Mouse (Mus musculus): ENCODE measurements around the gene Atp6v0a4. TPM values are rescaled to one million over a fixed set of nuclear protein-coding genes. Genes with fewer than 3 reads are reported as not detected.

Gene Atp6v0a4
- polyA plus RNA-seq, 1 experiment from 2014 or later, result 0.38 TPM

GRCm38 (mm10) chr6:38080364-38080763, 44.0 kb downstream of the Atp6v0a4 start:
- Histone ChIP-seq H3K27me3 (ENCODE audit: control insufficient read depth, insufficient read depth, low read length) (no peaks in the 10 kb centered on the region), H3K4me2 (ENCODE audit: low read length) (no peak overlapping the region), H3K4me1 (ENCODE audit: control insufficient read depth in 2 of 2, insufficient read depth in 2 of 2, low read length in 2 of 2) (peaks cover 12 to 19% of the 10 kb centered on the region in 2 experiments; a peak in 3 of 4 replicates), H3K36me3 (ENCODE audit: control insufficient read depth, insufficient read depth, low read length) (no peaks in the 10 kb centered on the region), H3K4me3 (ENCODE audit: control insufficient read depth in 1 of 2, insufficient read depth in 1 of 2, low read depth in 1 of 2, low read length in 2 of 2) (no peak overlapping the region), H3K9ac (ENCODE audit: low read length) (no peak overlapping the region), H3K27ac (replicated peaks in 1 of 2; ENCODE audit: control insufficient read depth in 1 of 2, insufficient read depth in 1 of 2, low read depth in 2 of 2, low read length in 2 of 2) (no peak overlapping the region), H3K9me3 (ENCODE audit: control insufficient read depth, low read length) (no peaks in the 10 kb centered on the region)
- ATAC-seq (ENCODE audit: insufficient number of reproducible peaks, insufficient read depth, low FRiP score, low read depth), result no peak
- WGBS, result 40% methylated on average over 4 of the region's 4 CpGs

DNA sequence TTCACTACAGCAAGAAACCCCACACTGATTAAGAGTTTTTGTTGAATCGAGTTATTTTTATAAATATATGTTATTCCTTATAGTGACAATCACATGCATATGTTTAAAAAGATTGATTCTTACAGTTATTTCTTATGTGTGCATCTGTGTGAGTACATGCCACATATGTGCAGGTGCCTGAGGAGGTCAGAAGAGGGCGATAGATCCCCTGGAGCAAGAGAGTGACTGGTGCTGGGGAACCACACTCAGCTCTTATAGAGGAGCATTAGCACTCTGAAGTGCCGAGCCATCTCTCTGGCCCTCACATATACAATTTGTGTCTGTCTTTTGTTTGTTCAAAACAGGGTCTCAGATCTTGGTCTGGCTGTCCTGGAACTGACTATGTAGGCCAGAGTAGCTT, 50.8 kb downstream of the Atp6v0a4 start:
- no peak for ATAC-seq (ENCODE audit: insufficient number of reproducible peaks, insufficient read depth, low FRiP score, low read depth)
- no peaks in the 10 kb centered on the region for H3K36me3 ChIP-seq (ENCODE audit: control insufficient read depth, insufficient read depth, low read length)
- no peak overlapping the region for H3K9ac ChIP-seq (ENCODE audit: low read length)
- H3K4me3 ChIP-seq (ENCODE audit: control insufficient read depth in 1 of 2, insufficient read depth in 1 of 2, low read depth in 1 of 2, low read length in 2 of 2), result no peak overlapping the region
- H3K27ac ChIP-seq (replicated peaks in 1 of 2; ENCODE audit: control insufficient read depth in 1 of 2, insufficient read depth in 1 of 2, low read depth in 2 of 2, low read length in 2 of 2), result no peak overlapping the region
- WGBS, result 95% methylated on average over 3 of the region's 3 CpGs
- H3K9me3 ChIP-seq (ENCODE audit: control insufficient read depth, low read length), result 0 out of 2 replicates have a peak, but pooled peaks cover 3% of the 10 kb centered on the region
- H3K4me1 ChIP-seq (ENCODE audit: control insufficient read depth in 2 of 2, insufficient read depth in 2 of 2, low read length in 2 of 2), result peaks cover 2 to 5% of the 10 kb centered on the region in 2 experiments; a peak in 3 of 4 replicates
- no peaks in the 10 kb centered on the region for H3K27me3 ChIP-seq (ENCODE audit: control insufficient read depth, insufficient read depth, low read length)
- H3K4me2 ChIP-seq (ENCODE audit: low read length), result no peak overlapping the region

GRCm38 (mm10) chr6:38072137-38072796, 52.1 kb downstream of the Atp6v0a4 start:
- Histone ChIP-seq H3K4me1 (ENCODE audit: control insufficient read depth in 2 of 2, insufficient read depth in 2 of 2, low read length in 2 of 2) (peaks cover 2 to 5% of the 10 kb centered on the region in 2 experiments; a peak in 3 of 4 replicates), H3K36me3 (ENCODE audit: control insufficient read depth, insufficient read depth, low read length) (no peaks in the 10 kb centered on the region), H3K9ac (ENCODE audit: low read length) (no peak overlapping the region), H3K4me2 (ENCODE audit: low read length) (no peak overlapping the region), H3K9me3 (ENCODE audit: control insufficient read depth, low read length) (0 out of 2 replicates have a peak, but pooled peaks cover 3% of the 10 kb centered on the region), H3K27me3 (ENCODE audit: control insufficient read depth, insufficient read depth, low read length) (no peaks in the 10 kb centered on the region), H3K27ac (replicated peaks in 1 of 2; ENCODE audit: control insufficient read depth in 1 of 2, insufficient read depth in 1 of 2, low read depth in 2 of 2, low read length in 2 of 2) (no peak overlapping the region; a peak in 1 of 4 replicates), H3K4me3 (ENCODE audit: control insufficient read depth in 1 of 2, insufficient read depth in 1 of 2, low read depth in 1 of 2, low read length in 2 of 2) (no peak overlapping the region)
- WGBS, result 47% methylated on average over 5 of the region's 5 CpGs
- ATAC-seq (ENCODE audit: insufficient number of reproducible peaks, insufficient read depth, low FRiP score, low read depth), result no peak

- H3K27me3 ChIP-seq (ENCODE audit: control insufficient read depth, insufficient read depth, low read length), result no peaks in the 10 kb centered on the region
- H3K4me3 ChIP-seq (ENCODE audit: control insufficient read depth in 1 of 2, insufficient read depth in 1 of 2, low read depth in 1 of 2, low read length in 2 of 2), result no peak overlapping the region
- H3K36me3 ChIP-seq (ENCODE audit: control insufficient read depth, insufficient read depth, low read length), result no peaks in the 10 kb centered on the region
- 0 out of 2 replicates have a peak, but pooled peaks cover 3% of the 10 kb centered on the region for H3K9me3 ChIP-seq (ENCODE audit: control insufficient read depth, low read length)
- H3K4me1 ChIP-seq (ENCODE audit: control insufficient read depth in 2 of 2, insufficient read depth in 2 of 2, low read length in 2 of 2), result peaks cover 2 to 5% of the 10 kb centered on the region in 2 experiments; a peak in 3 of 4 replicates
- no peak overlapping the region for H3K4me2 ChIP-seq (ENCODE audit: low read length)
- 74% methylated on average over 4 of the region's 4 CpGs for WGBS
- no peak overlapping the region for H3K9ac ChIP-seq (ENCODE audit: low read length)
- no peak overlapping the region for H3K27ac ChIP-seq (replicated peaks in 1 of 2; ENCODE audit: control insufficient read depth in 1 of 2, insufficient read depth in 1 of 2, low read depth in 2 of 2, low read length in 2 of 2)
- ATAC-seq (ENCODE audit: insufficient number of reproducible peaks, insufficient read depth, low FRiP score, low read depth), result no peak
These were observed 53.1 kb downstream of the Atp6v0a4 start for GRCm38 (mm10) chr6:38071256-38071655.

DNA sequence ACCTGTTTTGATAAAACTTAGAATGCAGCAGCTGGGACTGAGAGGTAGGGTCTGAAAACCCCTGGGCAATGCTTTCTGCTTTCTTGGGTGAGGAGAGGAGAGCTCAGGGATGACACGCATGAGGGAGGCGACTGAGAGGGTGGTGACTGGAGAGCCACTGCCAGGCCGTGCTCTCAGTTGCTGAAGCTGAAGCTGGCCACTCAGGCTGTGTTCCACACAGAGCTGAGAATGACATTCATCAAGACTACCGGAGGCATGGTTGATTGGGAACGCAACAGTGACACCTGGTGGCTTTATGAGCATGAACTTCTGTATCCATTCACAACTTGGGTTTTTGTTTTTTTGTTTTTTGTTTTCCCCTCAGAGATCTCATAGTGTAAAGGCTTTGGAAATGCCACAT, 58.2 kb downstream of the Atp6v0a4 start:
- ATAC-seq (ENCODE audit: insufficient number of reproducible peaks, insufficient read depth, low FRiP score, low read depth), result no peak
- peaks cover 0 to 5% of the 10 kb centered on the region in 2 experiments; a peak in 2 of 4 replicates for H3K4me1 ChIP-seq (ENCODE audit: control insufficient read depth in 2 of 2, insufficient read depth in 2 of 2, low read length in 2 of 2)
- H3K27me3 ChIP-seq (ENCODE audit: control insufficient read depth, insufficient read depth, low read length), result no peaks in the 10 kb centered on the region
- H3K36me3 ChIP-seq (ENCODE audit: control insufficient read depth, insufficient read depth, low read length), result no peaks in the 10 kb centered on the region
- H3K4me3 ChIP-seq (ENCODE audit: control insufficient read depth in 1 of 2, insufficient read depth in 1 of 2, low read depth in 1 of 2, low read length in 2 of 2), result no peak overlapping the region
- whole genome bisulfite sequencing, result 1% methylated on average over 5 of the region's 5 CpGs
- H3K9me3 ChIP-seq (ENCODE audit: control insufficient read depth, low read length), result peaks cover 4% of the 10 kb centered on the region
- no peak overlapping the region for H3K27ac ChIP-seq (replicated peaks in 1 of 2; ENCODE audit: control insufficient read depth in 1 of 2, insufficient read depth in 1 of 2, low read depth in 2 of 2, low read length in 2 of 2)
- no peak overlapping the region for H3K4me2 ChIP-seq (ENCODE audit: low read length)
- H3K9ac ChIP-seq (ENCODE audit: low read length), result no peak overlapping the region

DNA sequence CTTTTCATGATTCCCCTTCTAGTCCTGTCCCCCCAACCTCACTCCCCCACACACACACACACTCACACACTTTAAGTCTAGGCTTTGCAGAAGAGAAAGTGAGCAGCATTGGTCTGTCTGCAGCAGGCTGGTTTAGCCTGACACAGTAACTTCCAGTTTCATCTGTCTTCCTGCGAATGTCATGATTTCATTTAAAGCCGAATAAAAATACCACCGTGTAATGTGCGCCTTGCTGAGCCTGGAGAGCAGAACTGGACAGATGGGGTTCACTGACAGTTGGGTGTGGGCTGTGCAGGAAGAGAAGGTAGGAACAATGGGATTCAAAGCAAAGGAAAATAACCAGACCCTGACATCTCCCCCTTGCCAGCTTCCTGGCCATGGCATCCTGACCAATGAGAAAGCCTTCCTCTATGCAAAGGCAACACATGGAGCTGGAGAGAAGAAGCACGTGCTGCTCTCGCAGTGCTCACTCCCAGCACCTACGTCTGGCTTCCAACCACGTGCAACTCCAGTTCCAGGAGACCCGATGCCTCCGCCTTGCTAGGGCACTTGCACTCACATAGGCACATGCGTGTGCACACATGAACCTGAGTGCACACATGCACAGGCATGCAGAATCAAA, 58.8 kb downstream of the Atp6v0a4 start:
- ATAC-seq (ENCODE audit: insufficient number of reproducible peaks, insufficient read depth, low FRiP score, low read depth), result no peak
- Histone ChIP-seq H3K4me3 (ENCODE audit: control insufficient read depth in 1 of 2, insufficient read depth in 1 of 2, low read depth in 1 of 2, low read length in 2 of 2) (no peak overlapping the region), H3K4me2 (ENCODE audit: low read length) (no peak overlapping the region), H3K36me3 (ENCODE audit: control insufficient read depth, insufficient read depth, low read length) (no peaks in the 10 kb centered on the region), H3K9ac (ENCODE audit: low read length) (no peak overlapping the region), H3K27me3 (ENCODE audit: control insufficient read depth, insufficient read depth, low read length) (no peaks in the 10 kb centered on the region), H3K4me1 (ENCODE audit: control insufficient read depth in 2 of 2, insufficient read depth in 2 of 2, low read length in 2 of 2) (peaks cover 0 to 5% of the 10 kb centered on the region in 2 experiments; a peak in 2 of 4 replicates), H3K27ac (replicated peaks in 1 of 2; ENCODE audit: control insufficient read depth in 1 of 2, insufficient read depth in 1 of 2, low read depth in 2 of 2, low read length in 2 of 2) (no peak overlapping the region; a peak in 1 of 4 replicates), H3K9me3 (ENCODE audit: control insufficient read depth, low read length) (peaks cover 4% of the 10 kb centered on the region)
- 66% methylated on average over 11 of the region's 11 CpGs for WGBS

GRCm38 (mm10) chr6:38065122-38065500, 59.3 kb downstream of the Atp6v0a4 start:
- peaks cover 0 to 5% of the 10 kb centered on the region in 2 experiments; a peak in 2 of 4 replicates for H3K4me1 ChIP-seq (ENCODE audit: control insufficient read depth in 2 of 2, insufficient read depth in 2 of 2, low read length in 2 of 2)
- 82% methylated on average over 3 of the region's 3 CpGs for WGBS

More at GRCm38 (mm10) chr6:38065122-38065500, 59.3 kb downstream of the Atp6v0a4 start:
- H3K27ac ChIP-seq (replicated peaks in 1 of 2; ENCODE audit: control insufficient read depth in 1 of 2, insufficient read depth in 1 of 2, low read depth in 2 of 2, low read length in 2 of 2), result no peak overlapping the region; a peak in 1 of 4 replicates
- no peaks in the 10 kb centered on the region for H3K36me3 ChIP-seq (ENCODE audit: control insufficient read depth, insufficient read depth, low read length)
- H3K4me2 ChIP-seq (ENCODE audit: low read length), result no peak overlapping the region
- no peaks in the 10 kb centered on the region for H3K27me3 ChIP-seq (ENCODE audit: control insufficient read depth, insufficient read depth, low read length)
- no peak overlapping the region for H3K9ac ChIP-seq (ENCODE audit: low read length)
- no peak overlapping the region for H3K4me3 ChIP-seq (ENCODE audit: control insufficient read depth in 1 of 2, insufficient read depth in 1 of 2, low read depth in 1 of 2, low read length in 2 of 2)
- ATAC-seq (ENCODE audit: insufficient number of reproducible peaks, insufficient read depth, low FRiP score, low read depth), result no peak
- H3K9me3 ChIP-seq (ENCODE audit: control insufficient read depth, low read length), result peaks cover 4% of the 10 kb centered on the region
